Mouse (Mus musculus): ENCODE data around the gene Prkcb.

Prkcb gene

GRCm38 (mm10) chr7:122459203-122459965 is 170.8 kb downstream of the Prkcb start:
- DNase-seq (ENCODE audit: low spot score in 2 of 2), result peak; percentile 68 to 73

GRCm38 (mm10) chr7:122460020-122460419 is 171.5 kb downstream of the Prkcb start:
- no peak for DNase-seq (ENCODE audit: low spot score in 2 of 2)

GRCm38 (mm10) chr7:122465823-122466549 is 177.4 kb downstream of the Prkcb start:
- no peak for DNase-seq (ENCODE audit: low spot score in 2 of 2)

- DNase-seq (ENCODE audit: low spot score in 2 of 2), result no peak
Observed at GRCm38 (mm10) chr7:122466722-122467121, 178.2 kb downstream of the Prkcb start.

- no peak for DNase-seq (ENCODE audit: low spot score in 2 of 2)
Observed at GRCm38 (mm10) chr7:122467831-122468230, 179.3 kb downstream of the Prkcb start.

- DNase-seq (ENCODE audit: low spot score in 2 of 2), result peak; percentile 44 to 53
Observed at GRCm38 (mm10) chr7:122470370-122471280, 182.1 kb downstream of the Prkcb start.

GRCm38 (mm10) chr7:122472223-122472622 is 183.7 kb downstream of the Prkcb start:
- DNase-seq (ENCODE audit: low spot score in 2 of 2), result no peak

GRCm38 (mm10) chr7:122475038-122475437 is 186.5 kb downstream of the Prkcb start:
- no peak for DNase-seq (ENCODE audit: low spot score in 2 of 2)

- DNase-seq (ENCODE audit: low spot score in 2 of 2), result no peak
Observed at GRCm38 (mm10) chr7:122476697-122477096, 188.1 kb downstream of the Prkcb start.

- no peak for DNase-seq (ENCODE audit: low spot score in 2 of 2)
Observed at GRCm38 (mm10) chr7:122477118-122477517, 188.6 kb downstream of the Prkcb start.

- DNase-seq (ENCODE audit: low spot score in 2 of 2), result no peak
Observed at GRCm38 (mm10) chr7:122477566-122478564, 189.3 kb downstream of the Prkcb start.

- DNase-seq (ENCODE audit: low spot score in 2 of 2), result no peak
Observed at GRCm38 (mm10) chr7:122483949-122484348, 195.4 kb downstream of the Prkcb start.

- DNase-seq (ENCODE audit: low spot score in 2 of 2), result no peak
Observed at GRCm38 (mm10) chr7:122487929-122488571, 199.5 kb downstream of the Prkcb start.

GRCm38 (mm10) chr7:122492041-122492440 is 203.5 kb downstream of the Prkcb start:
- DNase-seq (ENCODE audit: low spot score in 2 of 2), result no peak

GRCm38 (mm10) chr7:122492936-122493335 is 204.4 kb downstream of the Prkcb start:
- DNase-seq (ENCODE audit: low spot score in 2 of 2), result no peak

GRCm38 (mm10) chr7:122494088-122494487 is 205.5 kb downstream of the Prkcb start:
- no peak for DNase-seq (ENCODE audit: low spot score in 2 of 2)

GRCm38 (mm10) chr7:122497516-122497915 is 209.0 kb downstream of the Prkcb start:
- no peak for DNase-seq (ENCODE audit: low spot score in 2 of 2)

- DNase-seq (ENCODE audit: low spot score in 2 of 2), result no peak
Observed at GRCm38 (mm10) chr7:122498461-122498860, 209.9 kb downstream of the Prkcb start.

- no peak for DNase-seq (ENCODE audit: low spot score in 2 of 2)
Observed at GRCm38 (mm10) chr7:122499743-122500597, 211.4 kb downstream of the Prkcb start.
